Mouse (Mus musculus): ENCODE results near the gene Mical2.
A peak's percentile ranks its signal among the peaks of the same experiment; 100 is the strongest.

Mical2 gene

GRCm38 (mm10) chr7:112278648-112279047 is 53.0 kb downstream of the Mical2 start:
- no peak for DNase-seq (ENCODE audit: low spot score)

DNA sequence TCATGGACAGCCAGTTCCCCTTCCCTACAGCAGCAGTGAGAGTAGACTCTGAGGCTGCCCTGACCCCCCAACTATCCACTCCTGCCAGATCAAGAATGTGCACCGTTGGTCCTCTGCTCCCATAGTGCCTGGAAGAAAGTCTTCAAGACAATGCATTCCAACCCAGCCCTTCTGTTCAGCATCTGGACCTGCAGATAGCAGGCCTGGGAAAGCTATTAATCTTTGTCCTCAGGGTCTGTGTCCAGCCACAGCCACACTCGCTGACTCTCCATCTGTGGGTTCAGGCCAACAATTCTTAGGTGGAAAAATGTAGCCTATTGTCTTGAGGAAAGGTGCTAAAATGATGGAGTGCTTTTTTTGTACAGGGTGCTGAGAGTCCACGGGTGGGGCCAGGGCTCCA is 54.8 kb downstream of the Mical2 start:
- DNase-seq (ENCODE audit: low spot score): no peak

- no peak for DNase-seq (ENCODE audit: low spot score)
Observed at GRCm38 (mm10) chr7:112283606-112284310, 58.1 kb downstream of the Mical2 start.

DNA sequence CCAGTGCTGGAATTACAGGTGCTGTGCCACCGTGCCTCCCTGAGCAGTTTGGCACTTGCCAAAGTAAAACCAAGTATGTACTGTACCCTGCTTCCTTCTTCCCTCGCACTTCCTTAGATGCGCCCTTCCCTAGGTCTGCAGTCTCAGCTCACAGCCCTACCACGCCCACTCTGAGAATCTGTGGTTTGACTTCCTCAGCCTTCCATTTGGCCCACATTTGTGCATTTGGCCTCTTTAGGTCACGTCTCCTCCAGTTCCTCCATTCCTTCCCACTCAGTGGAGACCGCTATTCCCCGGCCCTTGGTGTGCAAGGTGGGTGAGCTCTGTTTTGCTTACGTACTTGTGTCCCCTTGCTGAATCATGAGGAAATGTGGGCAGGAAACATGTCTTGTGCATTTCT is 59.9 kb downstream of the Mical2 start:
- no peak for DNase-seq (ENCODE audit: low spot score)

DNA sequence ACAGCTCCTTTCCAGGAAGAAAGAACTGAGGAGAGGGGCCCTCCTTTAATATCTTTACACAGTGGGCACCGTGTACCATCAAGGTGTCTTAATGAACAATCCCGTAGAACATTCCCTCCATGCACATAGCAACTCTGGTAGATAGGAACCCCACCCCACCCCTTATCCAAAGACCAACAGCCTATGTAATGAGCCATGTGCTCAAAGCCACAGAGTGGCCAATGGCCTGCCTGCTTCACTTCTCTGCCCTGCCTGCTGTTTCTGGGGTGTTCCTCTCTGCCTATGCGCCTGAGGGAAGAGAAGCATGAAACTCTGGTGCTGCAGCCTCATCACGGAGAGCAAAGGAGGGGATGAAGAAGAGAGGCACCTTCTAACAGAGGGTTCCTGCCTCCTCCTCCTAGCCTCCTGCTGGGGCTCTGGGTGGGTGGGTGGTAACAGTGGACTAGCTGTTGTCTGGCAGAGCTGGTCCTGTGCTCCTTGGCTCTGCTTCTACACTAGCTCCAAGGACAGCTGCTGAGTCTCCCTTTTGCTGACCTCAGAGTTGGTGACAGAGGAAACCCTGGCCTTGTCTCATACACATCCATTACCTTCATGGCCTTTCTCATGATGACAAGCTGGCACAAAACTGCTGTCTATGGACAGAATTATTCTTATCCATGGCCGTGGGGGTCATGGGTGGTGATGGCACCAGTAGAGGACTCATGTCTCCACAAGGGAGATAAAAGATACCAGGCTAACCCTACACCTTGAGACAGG is 62.9 kb downstream of the Mical2 start:
- DNase-seq (ENCODE audit: low spot score): no peak

DNA sequence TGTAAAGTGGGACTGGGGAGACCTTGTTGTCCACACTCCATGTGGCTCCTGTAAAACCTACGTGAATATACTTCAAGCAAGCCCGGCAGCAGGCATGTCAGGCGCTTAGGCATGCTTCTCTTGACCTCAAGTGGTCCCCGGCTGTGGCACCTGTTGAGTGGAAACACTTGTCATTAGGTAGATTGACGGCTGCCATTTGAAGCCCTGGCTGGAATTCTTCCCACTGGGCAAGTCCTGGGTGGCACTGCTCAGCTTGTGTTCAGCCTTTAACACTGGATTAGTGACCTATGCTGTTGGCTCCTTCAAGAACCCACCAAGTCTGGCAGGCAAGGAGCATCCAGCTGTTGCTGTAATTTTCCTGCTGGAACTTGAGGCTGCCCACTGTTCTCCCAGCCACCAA is 63.9 kb downstream of the Mical2 start:
- DNase-seq (ENCODE audit: low spot score): no peak

DNA sequence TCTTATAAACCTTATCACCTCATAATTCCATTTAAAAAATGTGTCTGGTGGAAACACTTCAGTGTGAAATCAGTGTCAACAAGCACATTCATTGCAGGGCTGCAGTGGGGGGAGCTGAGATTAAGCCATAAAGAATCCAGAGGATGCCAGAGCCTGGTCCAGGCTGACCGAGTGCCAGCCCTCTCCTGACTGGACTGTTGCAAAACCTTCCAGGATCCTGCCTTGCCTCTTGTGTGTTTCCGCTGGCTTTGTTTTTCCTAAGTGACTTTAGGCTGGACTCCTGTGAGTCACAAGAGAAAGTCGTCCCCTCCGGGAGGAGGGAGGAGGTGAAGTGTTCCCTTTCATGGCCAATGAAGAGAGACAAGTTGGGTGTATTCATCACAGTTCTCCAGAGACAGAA is 64.3 kb downstream of the Mical2 start:
- no peak for DNase-seq (ENCODE audit: low spot score)

DNA sequence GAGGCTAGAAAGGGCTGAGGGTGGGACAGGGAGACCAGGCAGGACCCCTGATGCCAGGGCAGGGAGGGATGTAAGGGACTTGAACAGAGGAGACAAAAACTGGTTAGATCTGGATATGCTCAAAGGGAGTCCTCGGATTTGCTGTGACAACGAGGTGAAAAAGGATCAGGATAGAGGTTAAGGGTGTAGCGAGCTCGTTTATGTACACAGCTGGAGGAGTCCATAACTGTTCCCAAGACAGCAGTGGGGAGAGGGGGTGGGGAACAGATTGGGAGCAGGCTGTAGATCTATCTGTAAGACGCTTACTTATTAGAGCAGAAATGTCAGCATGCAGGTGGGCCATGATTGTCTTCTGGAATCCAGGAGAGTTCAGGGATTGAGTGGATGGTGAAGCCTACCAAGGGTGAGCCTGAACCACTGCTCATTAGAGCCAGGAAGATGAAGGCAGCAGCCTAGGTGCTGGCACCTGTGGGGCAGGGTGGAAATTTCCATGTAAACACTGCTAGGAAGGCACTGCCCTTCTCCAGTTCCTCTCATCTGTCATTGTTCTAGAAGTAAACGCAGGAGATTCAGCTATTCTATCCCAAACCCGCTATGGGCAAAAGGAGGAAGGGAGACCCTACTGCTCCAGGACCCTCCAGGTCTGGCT is 67.9 kb downstream of the Mical2 start:
- no peak for DNase-seq (ENCODE audit: low spot score)

DNA sequence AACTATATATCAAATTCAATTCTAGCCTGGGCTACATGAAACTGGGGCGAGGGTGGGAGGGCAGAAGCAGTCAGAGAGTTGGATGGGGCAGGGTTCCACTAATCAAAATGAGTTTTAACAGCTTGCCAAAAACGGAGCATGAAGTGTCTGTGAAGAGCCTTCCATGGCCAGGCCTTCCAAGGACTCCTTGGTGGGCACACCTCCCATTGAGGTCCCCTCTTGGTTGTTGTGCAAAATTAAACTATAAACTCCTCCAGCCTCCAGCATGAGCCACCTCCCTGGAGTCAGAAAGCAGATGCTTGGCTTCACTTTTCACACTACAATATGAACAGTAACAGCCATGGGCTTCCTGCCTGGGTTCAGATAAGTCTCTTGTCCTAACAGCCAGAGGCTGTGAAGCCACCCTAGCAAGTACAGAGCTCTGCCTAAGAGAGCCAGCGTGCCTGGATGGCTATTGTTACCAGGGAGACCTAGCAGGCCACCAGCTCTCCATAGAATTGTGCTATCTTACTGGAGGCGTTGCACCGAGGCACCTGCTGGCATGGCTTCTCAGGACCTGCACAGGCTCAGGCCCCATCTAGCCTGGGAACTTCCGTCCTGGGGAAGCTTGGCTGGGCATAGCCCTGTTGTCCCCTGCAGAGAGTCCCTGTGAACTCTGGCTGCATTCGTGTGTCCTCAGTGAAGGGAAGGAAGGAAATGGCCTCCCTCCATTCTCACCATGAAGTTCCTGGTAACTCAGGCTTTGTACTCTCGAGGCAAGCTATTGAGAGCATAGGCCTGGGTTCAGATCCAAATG is 70.0 kb downstream of the Mical2 start:
- DNase-seq (ENCODE audit: low spot score): no peak

DNA sequence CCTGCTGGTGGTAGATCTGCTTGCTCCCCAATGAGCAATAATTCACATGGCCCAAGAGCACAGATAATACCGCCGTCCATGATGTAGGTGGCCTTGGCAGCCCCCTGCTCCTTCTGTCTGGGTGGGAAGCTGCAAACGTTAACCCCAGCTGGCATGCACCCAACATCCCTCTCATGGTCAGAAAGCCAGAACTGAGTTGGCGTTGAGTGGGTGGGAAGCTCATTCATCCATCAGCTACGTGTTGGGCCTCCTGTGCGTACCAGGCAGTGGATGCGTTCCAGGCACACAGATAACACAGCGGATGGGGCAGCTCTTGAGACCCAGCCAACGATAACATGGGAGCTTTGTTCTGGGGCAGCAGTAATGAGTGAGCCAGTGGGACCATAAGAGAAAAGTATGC is 72.4 kb downstream of the Mical2 start:
- peak; percentile 56 for DNase-seq (ENCODE audit: low spot score)

DNA sequence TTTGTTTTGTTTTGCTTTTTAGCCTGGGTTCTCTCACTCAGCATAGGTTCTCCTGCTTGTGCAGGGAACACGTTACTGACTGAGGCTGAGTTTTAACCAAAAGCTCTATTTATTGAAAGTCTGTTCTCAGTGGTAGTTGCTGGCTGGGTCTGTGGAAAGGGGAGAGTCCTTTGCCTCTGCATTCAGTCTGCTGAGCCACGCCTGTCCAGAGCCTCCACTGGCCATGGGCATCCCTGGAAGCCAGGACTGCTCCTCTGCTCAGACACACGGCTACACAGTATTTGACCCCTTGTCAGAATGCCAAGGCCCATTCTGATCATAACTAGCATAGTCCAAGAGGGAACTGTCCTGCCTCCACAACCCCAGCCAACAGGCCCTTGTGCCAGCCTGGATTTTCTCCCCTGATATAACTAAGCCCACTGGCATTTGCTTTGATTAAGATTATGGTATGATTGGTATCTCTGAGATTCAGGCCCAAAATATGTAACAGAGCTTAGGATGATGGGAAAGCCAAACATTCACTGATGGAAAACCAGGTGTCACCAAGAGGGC is 73.3 kb downstream of the Mical2 start:
- no peak for DNase-seq (ENCODE audit: low spot score)

GRCm38 (mm10) chr7:112299521-112300096 is 74.0 kb downstream of the Mical2 start:
- no peak for DNase-seq (ENCODE audit: low spot score)

DNA sequence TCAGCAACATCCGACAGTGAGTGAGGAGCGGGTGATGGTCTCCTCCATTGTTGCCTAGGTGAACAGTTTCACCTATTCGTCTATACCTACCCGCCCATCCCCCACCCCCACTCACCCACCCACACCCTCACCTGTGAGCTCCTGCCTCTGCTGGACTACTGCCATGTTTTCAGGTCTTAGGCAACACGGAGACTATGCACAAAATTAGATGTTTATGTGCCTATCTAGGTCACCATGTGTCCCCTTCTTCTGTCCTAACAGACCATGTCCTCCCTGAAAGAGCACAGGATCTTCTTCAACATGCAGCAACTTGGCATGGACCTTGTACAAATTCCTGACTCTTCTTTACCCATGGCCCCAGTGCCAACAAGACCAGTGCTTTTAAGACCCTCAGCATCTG is 74.5 kb downstream of the Mical2 start:
- DNase-seq (ENCODE audit: low spot score): no peak

- DNase-seq (ENCODE audit: low spot score): no peak
Observed at GRCm38 (mm10) chr7:112301052-112301451, 75.4 kb downstream of the Mical2 start.

DNA sequence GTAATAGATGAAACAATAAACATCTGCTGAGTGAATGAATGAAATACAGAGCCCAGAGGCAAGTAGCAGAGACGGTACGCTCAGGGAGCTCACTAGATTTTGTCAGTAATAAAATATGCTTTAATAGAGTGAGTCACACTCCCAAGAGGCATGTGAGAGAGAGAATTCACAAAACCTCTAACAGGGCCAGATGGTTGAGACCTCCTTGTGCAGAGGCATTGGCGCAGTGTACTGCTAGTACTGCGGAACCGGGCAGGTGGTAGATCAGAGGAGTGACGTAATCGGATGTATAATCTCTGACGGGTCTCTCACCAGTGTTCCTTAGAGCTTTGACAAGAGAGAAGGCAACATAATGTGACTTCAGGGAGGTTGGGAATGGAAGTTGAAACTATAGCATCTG is 78.7 kb downstream of the Mical2 start:
- no peak for DNase-seq (ENCODE audit: low spot score)

GRCm38 (mm10) chr7:112309289-112310016 is 83.8 kb downstream of the Mical2 start:
- DNase-seq (ENCODE audit: low spot score): no peak

DNA sequence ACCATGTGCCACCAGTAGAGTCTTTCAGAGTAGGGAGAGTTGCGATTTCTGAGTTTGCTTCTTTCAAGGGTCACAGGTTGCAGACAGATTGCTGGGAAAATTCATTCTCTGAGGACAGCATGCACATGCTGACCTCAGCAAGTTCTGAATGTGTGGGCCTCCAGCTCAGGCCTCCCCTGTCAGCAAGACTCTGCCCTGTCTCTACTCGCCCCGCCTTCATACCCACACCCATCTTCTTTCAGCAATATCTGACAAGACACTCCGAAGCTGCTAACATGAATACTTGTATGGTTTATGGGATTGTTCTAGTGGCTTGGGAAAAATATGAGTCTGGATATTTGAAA is 84.3 kb downstream of the Mical2 start:
- no peak for DNase-seq (ENCODE audit: low spot score)

- no peak for DNase-seq (ENCODE audit: low spot score)
Observed at GRCm38 (mm10) chr7:112313211-112313610, 87.6 kb downstream of the Mical2 start.

GRCm38 (mm10) chr7:112313670-112314069 is 88.0 kb downstream of the Mical2 start:
- no peak for DNase-seq (ENCODE audit: low spot score)

DNA sequence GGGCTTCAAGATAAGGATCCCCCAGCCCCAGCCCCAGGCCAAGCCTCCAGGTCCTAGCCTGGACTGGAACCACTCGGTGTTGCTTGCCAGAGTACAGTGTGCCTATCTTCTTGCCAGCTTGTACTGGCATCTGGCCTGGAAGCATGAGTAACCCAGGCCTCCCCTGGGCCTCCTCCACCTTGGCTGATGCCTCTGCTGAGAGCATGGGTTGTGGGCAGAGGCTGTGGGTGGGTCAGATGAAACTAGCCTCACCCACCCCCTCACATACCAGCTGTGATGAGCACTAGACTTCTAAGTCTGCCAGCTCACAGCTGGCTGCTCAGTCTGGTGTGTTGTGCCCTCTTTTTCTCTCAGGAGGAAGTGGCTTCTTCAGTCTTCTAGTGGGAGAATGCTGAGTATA is 90.6 kb downstream of the Mical2 start:
- peak; percentile 44 for DNase-seq (ENCODE audit: low spot score)

DNA sequence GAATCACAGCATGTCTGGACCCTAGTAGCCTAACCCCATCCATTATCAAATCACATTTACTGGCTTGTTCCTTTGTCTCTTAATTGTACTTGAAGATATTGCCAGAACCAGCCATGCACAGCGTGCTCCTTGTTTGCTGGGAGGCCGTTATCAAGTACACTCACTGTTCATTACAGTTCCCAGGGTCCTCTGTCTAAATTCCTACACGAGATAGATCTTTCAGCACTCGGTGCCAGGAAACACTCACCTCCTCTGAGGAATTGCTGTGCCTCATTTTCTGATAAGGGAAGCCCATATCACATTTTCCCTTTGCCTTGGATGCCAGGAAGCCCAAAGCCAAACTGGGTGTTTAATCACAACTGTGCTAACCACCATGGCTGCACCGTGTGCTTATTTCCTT is 91.8 kb downstream of the Mical2 start:
- DNase-seq (ENCODE audit: low spot score): no peak

All from ovary, postnatal 14 days (tissue).